Mouse (Mus musculus) liver, embryonic 12.5 days (tissue): ENCODE data around the gene Cep55. TPM values are rescaled to one million over a fixed set of nuclear protein-coding genes. Genes with fewer than 3 reads are reported as not detected.

Experiments used
- ATAC-seq: fragments of 200-750 bp; cut with Nextera tagmentation; 2 replicates; pipeline ENCODE4 v1.8.0; 2017; ENCODE audit warnings: moderate number of reproducible peaks, mild to moderate bottlenecking, moderate library complexity
- H3K27ac ChIP-seq: fragments of 300-500 bp; sonication (generic); 2 replicates; pipeline ENCODE4 v1.5.1; 2016; ENCODE audit warnings: mild to moderate bottlenecking
- H3K27me3 ChIP-seq: fragments of 300-500 bp; sonication (generic); replicated peaks from 2 replicates; pipeline ENCODE4 v1.6.1; 2016; ENCODE audit warnings: mild to moderate bottlenecking, moderate library complexity
- H3K36me3 ChIP-seq: fragments of 300-500 bp; sonication (generic); 2 replicates; pipeline ENCODE4 v1.6.1; 2016; ENCODE audit warnings: mild to moderate bottlenecking, moderate library complexity
- H3K4me1 ChIP-seq: fragments of 300-500 bp; sonication (generic); 2 replicates; pipeline ENCODE4 v1.6.1; 2016
- H3K4me2 ChIP-seq: fragments of 300-500 bp; sonication (generic); 2 replicates; pipeline ENCODE4 v1.6.1; 2016; ENCODE audit warnings: mild to moderate bottlenecking, moderate library complexity
- H3K4me3 ChIP-seq: fragments of 300-500 bp; sonication (generic); 2 replicates; pipeline ENCODE4 v1.5.1; 2016; ENCODE audit warnings: mild to moderate bottlenecking, moderate library complexity
- H3K9ac ChIP-seq: fragments of 300-500 bp; sonication (generic); 2 replicates; pipeline ENCODE4 v1.6.1; 2016; ENCODE audit warnings: mild to moderate bottlenecking, moderate library complexity
- H3K9me3 ChIP-seq: fragments of 300-500 bp; sonication (generic); replicated peaks from 2 replicates; pipeline ENCODE4 v1.6.1; 2016; ENCODE audit warnings: mild to moderate bottlenecking, moderate library complexity
- WGBS: fragments of 180-500 bp; shearing (Covaris S2); methylation state at CpG from one replicate; pipeline ENCODE4 v1.1.7; 2016; ENCODE audit not compliant: insufficient replicate concordance; 5-methylcytosine and 5-hydroxymethylcytosine counted together
- polyA plus RNA-seq: library from polyadenylated mRNA; unstranded; fragments of >200 nt; fragmentation: Nextera tagmentation; extraction: Ambion mirVana; gene quantifications from 2 replicates; pipeline ENCODE4 v1.2.1, GENCODE M21; 2016

The Cep55 gene
- polyA plus RNA-seq, 1 experiment from 2014 or later = 9.6 TPM

GRCm38 (mm10) chr19:38053227-38054041 is 1.4 kb upstream of the Cep55 start:
- no peak for ATAC-seq
- Histone ChIP-seq H3K27me3 (peaks cover 45% of the 10 kb centered on the region), H3K36me3 (no peaks in the 10 kb centered on the region), H3K27ac (no peak overlapping the region), H3K4me3 (peak overlapping the region; percentile 61), H3K9ac (no peak overlapping the region), H3K4me2 (peak overlapping the region; percentile 67), H3K4me1 (peaks cover 24% of the 10 kb centered on the region), H3K9me3 (no peaks in the 10 kb centered on the region)
- 20% methylated on average over 8 of the region's 8 CpGs for WGBS

- Histone ChIP-seq H3K4me2 (peak overlapping the region; percentile 67), H3K4me1 (peaks cover 24% of the 10 kb centered on the region), H3K27me3 (peaks cover 45% of the 10 kb centered on the region), H3K36me3 (peaks cover 2% of the 10 kb centered on the region; the same call in 1 of the 2 replicates), H3K9me3 (no peaks in the 10 kb centered on the region), H3K27ac (no peak overlapping the region), H3K9ac (no peak overlapping the region), H3K4me3 (peak overlapping the region; percentile 61)
- peak; percentile 74 for ATAC-seq
- under 1% methylated on average over 23 of the region's 23 CpGs for WGBS
Observed at GRCm38 (mm10) chr19:38054149-38054719, 577 bp upstream of the Cep55 start.

GRCm38 (mm10) chr19:38055798-38056197 is 987 bp downstream of the Cep55 start:
- Histone ChIP-seq H3K27me3 (peaks cover 45% of the 10 kb centered on the region), H3K9ac (no peak overlapping the region), H3K4me2 (peak overlapping the region; percentile 67), H3K9me3 (no peaks in the 10 kb centered on the region), H3K27ac (no peak overlapping the region), H3K36me3 (peaks cover 14% of the 10 kb centered on the region), H3K4me3 (peak overlapping the region; percentile 61), H3K4me1 (peaks cover 24% of the 10 kb centered on the region)
- WGBS = 14% methylated on average over 6 of the region's 6 CpGs
- ATAC-seq = no peak

GRCm38 (mm10) chr19:38056276-38056675 is 1.5 kb downstream of the Cep55 start:
- H3K9ac ChIP-seq = no peak overlapping the region
- no peaks in the 10 kb centered on the region for H3K9me3 ChIP-seq
- 41% methylated on average over 3 of the region's 3 CpGs for WGBS
- peak overlapping the region; percentile 67 for H3K4me2 ChIP-seq
- no peak overlapping the region for H3K4me3 ChIP-seq
- no peak for ATAC-seq
- peaks cover 24% of the 10 kb centered on the region for H3K4me1 ChIP-seq
- H3K27me3 ChIP-seq = peaks cover 42% of the 10 kb centered on the region
- peaks cover 18% of the 10 kb centered on the region for H3K36me3 ChIP-seq
- no peak overlapping the region for H3K27ac ChIP-seq

- Histone ChIP-seq H3K9ac (no peak overlapping the region), H3K9me3 (no peaks in the 10 kb centered on the region), H3K27ac (no peak overlapping the region), H3K4me1 (peaks cover 24% of the 10 kb centered on the region), H3K36me3 (peaks cover 19% of the 10 kb centered on the region), H3K27me3 (peaks cover 38% of the 10 kb centered on the region), H3K4me3 (no peak overlapping the region), H3K4me2 (no peak overlapping the region)
- ATAC-seq = no peak
- 72% methylated on average over 8 of the region's 8 CpGs for WGBS
Observed at GRCm38 (mm10) chr19:38056931-38057330, 2.1 kb downstream of the Cep55 start.

GRCm38 (mm10) chr19:38063201-38063600 is 8.4 kb downstream of the Cep55 start:
- Histone ChIP-seq H3K27me3 (no peaks in the 10 kb centered on the region), H3K27ac (no peak overlapping the region), H3K4me2 (no peak overlapping the region), H3K9me3 (no peaks in the 10 kb centered on the region), H3K36me3 (peaks cover 23% of the 10 kb centered on the region), H3K4me1 (no peaks in the 10 kb centered on the region), H3K4me3 (no peak overlapping the region), H3K9ac (no peak overlapping the region)
- ATAC-seq = no peak
- 77% methylated on average over 3 of the region's 3 CpGs for WGBS

- Histone ChIP-seq H3K4me2 (no peak overlapping the region), H3K4me1 (no peaks in the 10 kb centered on the region), H3K9ac (no peak overlapping the region), H3K9me3 (no peaks in the 10 kb centered on the region), H3K36me3 (peaks cover 23% of the 10 kb centered on the region), H3K27me3 (no peaks in the 10 kb centered on the region), H3K27ac (no peak overlapping the region), H3K4me3 (no peak overlapping the region)
- WGBS = 65% methylated on average over 1 of the region's 1 CpGs
- ATAC-seq = no peak
Observed at GRCm38 (mm10) chr19:38064051-38064450, 9.2 kb downstream of the Cep55 start.

DNA sequence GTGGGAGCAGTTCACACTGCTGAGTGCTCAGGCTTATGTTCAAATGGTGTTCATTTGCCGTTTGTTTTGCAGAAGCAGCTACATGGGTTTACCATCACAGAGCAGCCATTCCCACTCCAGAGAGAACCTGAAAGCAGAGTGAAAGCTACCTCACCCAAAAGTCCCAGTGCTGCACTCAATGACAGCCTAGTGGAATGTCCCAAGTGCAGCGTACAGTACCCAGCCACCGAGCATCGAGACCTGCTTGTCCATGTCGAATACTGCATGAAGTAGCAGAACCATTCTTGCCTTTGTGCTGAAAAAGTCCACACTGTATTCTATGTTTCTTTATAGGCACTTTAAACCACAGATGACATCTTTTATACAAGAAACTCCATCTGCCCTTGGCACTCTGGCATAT is 18.4 kb downstream of the Cep55 start:
- no peak overlapping the region for H3K9ac ChIP-seq
- 86% methylated on average over 5 of the region's 5 CpGs for WGBS
- no peaks in the 10 kb centered on the region for H3K27me3 ChIP-seq
- H3K9me3 ChIP-seq = no peaks in the 10 kb centered on the region
- H3K36me3 ChIP-seq = peaks cover 44% of the 10 kb centered on the region
- no peak overlapping the region for H3K4me3 ChIP-seq
- H3K27ac ChIP-seq = no peak overlapping the region
- no peaks in the 10 kb centered on the region for H3K4me1 ChIP-seq
- ATAC-seq = no peak
- H3K4me2 ChIP-seq = no peak overlapping the region

GRCm38 (mm10) chr19:38075051-38075450 is 20.2 kb downstream of the Cep55 start:
- Histone ChIP-seq H3K9ac (no peak overlapping the region), H3K27ac (no peak overlapping the region), H3K4me1 (no peaks in the 10 kb centered on the region), H3K4me2 (no peak overlapping the region), H3K27me3 (no peaks in the 10 kb centered on the region), H3K36me3 (peaks cover 36% of the 10 kb centered on the region), H3K9me3 (no peaks in the 10 kb centered on the region), H3K4me3 (no peak overlapping the region)
- ATAC-seq = no peak
- 78% methylated on average over 11 of the region's 11 CpGs for WGBS

- no peaks in the 10 kb centered on the region for H3K27me3 ChIP-seq
- H3K36me3 ChIP-seq = peaks cover 24% of the 10 kb centered on the region
- no peaks in the 10 kb centered on the region for H3K9me3 ChIP-seq
- H3K4me3 ChIP-seq = no peak overlapping the region
- H3K4me2 ChIP-seq = no peak overlapping the region
- ATAC-seq = no peak
- H3K9ac ChIP-seq = no peak overlapping the region
- no peak overlapping the region for H3K27ac ChIP-seq
- H3K4me1 ChIP-seq = no peaks in the 10 kb centered on the region
- 79% methylated on average over 2 of the region's 2 CpGs for WGBS
Observed at GRCm38 (mm10) chr19:38076251-38076650, 21.4 kb downstream of the Cep55 start.

- no peaks in the 10 kb centered on the region for H3K4me1 ChIP-seq
- WGBS = 59% methylated on average over 3 of the region's 3 CpGs
- H3K9me3 ChIP-seq = no peaks in the 10 kb centered on the region
- no peak overlapping the region for H3K4me3 ChIP-seq
- H3K4me2 ChIP-seq = no peak overlapping the region
- peaks cover 10% of the 10 kb centered on the region; the same call in 1 of the 2 replicates for H3K36me3 ChIP-seq
- no peak for ATAC-seq
- no peak overlapping the region for H3K27ac ChIP-seq
- no peak overlapping the region for H3K9ac ChIP-seq
- no peaks in the 10 kb centered on the region for H3K27me3 ChIP-seq
Observed at GRCm38 (mm10) chr19:38077851-38078540, 23.2 kb downstream of the Cep55 start.

DNA sequence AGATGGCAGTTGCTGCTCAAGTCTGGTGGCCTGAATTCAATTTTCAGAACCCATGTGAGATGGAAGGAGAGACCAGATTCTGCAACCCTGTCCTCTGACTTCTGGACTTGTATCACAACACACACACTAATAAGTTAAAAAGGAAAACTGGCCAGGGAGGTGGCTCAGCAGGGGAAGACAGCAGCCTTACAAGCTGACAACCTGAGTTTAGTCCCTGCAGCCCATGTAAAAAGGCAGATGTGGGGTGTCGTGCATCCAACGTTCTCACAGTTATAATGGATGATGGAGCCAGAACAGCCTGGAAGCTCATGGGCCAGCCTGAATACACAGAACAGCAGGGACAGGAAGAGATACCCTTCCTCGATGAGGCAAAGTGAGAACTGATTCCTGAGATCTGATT is 26.6 kb downstream of the Cep55 start:
- ATAC-seq = no peak
- Histone ChIP-seq H3K4me1 (no peaks in the 10 kb centered on the region), H3K9ac (no peak overlapping the region), H3K27ac (no peak overlapping the region), H3K36me3 (no peaks in the 10 kb centered on the region), H3K27me3 (no peaks in the 10 kb centered on the region), H3K4me3 (no peak overlapping the region), H3K4me2 (no peak overlapping the region), H3K9me3 (no peaks in the 10 kb centered on the region)
- WGBS = 45% methylated on average over 3 of the region's 3 CpGs
